Mouse (Mus musculus): ENCODE measurements around the gene Copz2. TPM values are rescaled to one million over a fixed set of nuclear protein-coding genes. Genes with fewer than 3 reads are reported as not detected.
"Not testable (repeated sequence)": the region's sequence is repeated elsewhere in the genome, so short reads cannot be mapped to it uniquely, and the experiment has no call there.

Gene Copz2
- 1 to 10 TPM; 4.5 to 5.0 TPM for total RNA-seq (2021)

DNA sequence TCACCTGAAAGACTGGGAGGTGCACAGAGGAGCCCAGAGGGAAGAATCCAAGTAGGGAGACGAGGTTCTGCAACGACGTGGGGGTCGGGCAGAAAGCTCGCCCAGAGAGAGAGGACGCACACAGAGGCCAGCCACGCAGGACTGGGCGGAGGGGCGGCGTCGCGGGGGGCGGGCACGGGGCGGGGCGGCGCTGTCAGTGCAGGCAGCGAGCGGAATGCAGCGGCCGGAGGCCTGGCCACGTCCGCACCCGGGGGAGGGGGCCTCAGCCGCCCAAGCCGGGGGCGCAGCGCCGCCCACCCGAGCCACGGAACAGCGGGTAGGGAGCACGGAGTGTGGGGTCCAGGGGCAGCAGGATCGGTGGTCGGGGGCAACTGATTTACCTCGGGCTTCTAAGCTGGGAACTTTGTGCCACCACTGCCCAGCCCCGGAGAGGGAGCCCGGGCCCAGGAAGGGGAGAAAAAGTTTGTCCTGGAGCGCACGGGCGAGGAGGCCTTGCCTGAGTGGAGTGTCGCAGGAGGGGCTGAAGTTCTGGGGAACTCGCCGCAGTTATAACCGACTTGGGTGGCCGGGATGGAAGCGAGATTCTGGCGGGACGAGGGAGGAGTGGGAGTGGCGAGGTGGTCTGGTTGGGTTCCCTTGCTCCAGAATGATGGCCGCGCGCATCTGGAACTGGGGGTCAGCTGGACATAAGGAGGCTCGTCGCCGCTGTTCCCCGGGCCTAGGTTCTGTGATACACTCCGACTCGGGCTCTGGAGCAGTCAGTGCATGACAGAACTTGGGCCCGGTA, at the start of gene Copz2:
TSS of gene Copz2 (plus strand) at position 190 of the 787 bp plus-strand sequence.
- no peak for DNase-seq (ENCODE audit: low spot score in 2 of 2)

DNA sequence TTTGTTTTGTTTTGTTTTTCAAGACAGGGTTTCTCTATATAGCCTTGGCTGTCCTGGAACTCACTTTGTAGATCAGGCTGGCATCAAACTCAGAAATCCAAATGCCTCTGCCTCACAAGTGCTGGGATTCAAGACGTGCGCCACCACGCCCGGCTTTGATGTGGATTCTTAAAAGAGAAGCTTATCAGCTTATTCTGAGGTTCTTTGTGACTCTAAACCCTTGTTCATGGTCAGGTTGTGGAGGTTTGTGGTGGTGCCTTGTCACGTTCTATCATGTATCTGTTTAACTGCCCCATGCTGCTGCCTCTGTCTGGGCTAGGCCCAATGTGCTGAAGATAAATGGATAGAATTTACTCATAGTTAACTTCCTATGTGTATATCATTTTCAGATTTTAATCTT, 44.1 kb upstream of the Copz2 start:
- no peak for DNase-seq (ENCODE audit: low spot score in 2 of 2)
- intact Hi-C loops (cut with DNase I), result no loop called here

More for the DNA sequence above, at the start of gene Copz2:
- intact Hi-C loops (cut with DNase I), result no loop called here

DNA sequence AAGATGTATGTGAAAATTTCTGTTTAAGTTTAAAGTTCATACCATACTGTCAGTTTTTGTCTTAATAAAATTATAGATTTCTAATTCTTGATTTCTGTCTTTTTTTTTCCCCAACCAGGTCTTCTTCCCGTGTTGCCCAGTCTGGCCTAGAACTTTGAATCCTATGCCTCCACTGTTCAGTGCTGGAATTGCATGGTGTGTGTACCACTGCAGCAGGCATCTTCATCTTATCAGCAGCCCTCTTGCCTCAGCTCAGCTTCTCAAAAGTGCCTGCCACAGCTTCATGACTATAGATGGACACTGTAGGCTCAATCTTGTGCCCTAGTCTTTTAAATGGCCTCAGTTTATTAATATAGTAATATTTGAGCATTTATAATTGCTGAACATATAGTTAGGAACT, 41.6 kb upstream of the Copz2 start:
- intact Hi-C loops (cut with DNase I), result no loop called here
- no peak for DNase-seq (ENCODE audit: low spot score in 2 of 2)

DNA sequence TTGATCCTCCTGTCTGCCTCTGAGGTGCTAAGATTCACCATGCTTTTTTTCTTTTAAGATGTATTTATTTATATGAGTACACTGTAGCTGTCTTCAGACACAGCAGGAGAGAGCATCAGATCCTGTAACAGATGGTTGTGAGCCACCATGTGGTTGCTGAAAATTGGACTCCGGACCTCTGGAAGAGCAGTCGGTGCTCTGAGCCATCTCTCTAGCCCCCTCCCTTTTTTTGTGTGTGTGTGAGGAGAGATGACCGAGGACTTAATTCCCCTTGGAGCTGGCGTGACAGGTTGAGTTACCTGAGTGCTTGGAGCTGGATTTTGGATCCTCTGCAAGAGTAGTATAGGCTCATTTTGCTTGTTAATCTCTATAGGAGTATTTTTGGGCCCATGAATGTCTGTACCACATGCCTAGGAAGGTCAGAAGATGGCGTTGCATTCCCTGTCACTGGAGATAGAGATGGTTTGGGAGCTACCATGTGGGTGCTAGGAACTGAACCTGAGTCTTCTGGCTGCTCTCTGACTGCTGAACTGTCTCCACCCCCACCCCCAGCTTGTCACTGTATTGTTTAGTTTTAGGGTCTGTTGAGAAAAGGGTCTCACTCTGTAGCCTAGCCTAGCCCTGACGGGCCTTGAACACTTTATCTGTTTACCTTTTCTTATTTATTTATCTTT, 40.0 kb upstream of the Copz2 start:
- DNase-seq (ENCODE audit: low spot score in 2 of 2), result no peak
- intact Hi-C loops (cut with DNase I), result no loop called here

DNA sequence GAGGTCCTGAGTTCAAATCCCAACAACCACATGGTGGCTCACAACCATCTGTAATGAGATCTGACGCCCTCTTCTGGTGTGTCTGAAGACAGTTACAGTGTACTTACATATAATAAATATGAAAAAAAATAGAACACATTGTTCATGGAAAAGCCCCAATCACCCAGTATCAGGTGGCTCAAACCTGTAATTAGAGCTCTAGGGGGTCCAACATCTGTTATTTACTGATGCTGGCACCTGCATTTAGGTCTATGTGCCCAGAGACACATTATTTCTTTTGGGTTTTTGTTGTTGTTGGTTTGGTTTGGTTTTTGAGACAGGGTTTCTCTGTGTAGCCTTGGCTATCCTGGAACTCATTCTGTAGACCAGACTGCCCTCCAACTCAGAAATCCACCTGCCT, 38.5 kb upstream of the Copz2 start:
- intact Hi-C loops (cut with DNase I); DNase-seq (ENCODE audit: low spot score in 2 of 2): not testable (repeated sequence)

DNA sequence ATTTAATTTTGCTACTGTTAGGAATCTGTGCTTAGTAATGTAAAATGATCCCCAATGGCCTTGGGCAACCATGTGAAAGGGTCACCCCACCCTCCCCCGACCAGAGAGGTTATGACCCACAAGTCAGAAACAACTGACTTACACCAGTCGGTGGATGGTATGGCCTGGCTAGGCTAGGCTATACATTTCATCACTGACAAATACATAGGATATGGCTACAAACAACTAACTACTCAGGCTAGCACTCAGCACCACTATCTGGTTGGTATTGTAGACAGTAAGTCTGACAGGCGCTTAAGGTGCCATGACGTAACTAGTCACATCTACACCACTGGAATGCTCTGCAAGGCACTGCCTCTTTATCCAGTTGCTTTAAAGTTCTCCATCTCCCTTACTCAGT, 36.2 kb upstream of the Copz2 start:
- intact Hi-C loops (cut with DNase I), result no loop called here
- DNase-seq (ENCODE audit: low spot score in 2 of 2), result no peak

DNA sequence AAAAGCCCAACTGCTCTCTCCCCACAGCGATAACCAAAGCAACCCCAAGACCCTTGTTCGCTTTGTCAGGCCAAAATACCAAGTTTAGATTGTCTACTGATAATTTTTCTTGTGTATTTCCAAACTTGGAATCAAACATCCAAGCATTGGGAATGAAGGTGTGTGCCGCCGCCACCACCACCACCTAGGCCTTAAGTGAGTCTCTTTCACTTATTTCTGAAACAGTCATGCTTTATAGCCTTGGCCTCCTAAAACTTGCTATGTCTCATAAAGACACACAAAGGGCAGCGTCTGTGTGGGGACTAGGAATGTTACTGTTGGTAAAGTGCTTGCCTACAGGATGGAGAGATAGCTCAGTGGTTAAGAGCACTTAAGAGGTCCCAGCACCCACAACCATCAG, 35.8 kb upstream of the Copz2 start:
- intact Hi-C loops (cut with DNase I), result no loop called here
- no peak for DNase-seq (ENCODE audit: low spot score in 2 of 2)

DNA sequence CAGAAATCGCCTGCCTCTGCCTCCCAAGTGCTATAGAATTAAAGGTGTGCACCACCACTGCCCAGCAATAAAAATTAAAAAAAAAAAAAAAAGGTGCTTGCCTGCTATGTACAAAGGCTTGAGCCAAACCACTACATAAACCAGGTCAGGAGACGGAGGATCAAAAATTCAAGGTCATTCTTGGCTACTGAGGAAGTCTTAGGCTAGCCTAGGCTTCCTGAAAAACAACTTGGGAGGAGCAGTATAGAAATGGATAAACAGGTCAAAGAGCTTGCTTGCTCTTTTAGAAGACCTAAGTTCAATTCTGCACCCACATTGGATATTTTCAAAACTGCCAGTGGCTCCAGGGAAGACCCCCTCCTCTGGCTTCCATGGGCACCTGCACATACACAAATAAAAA, 35.2 kb upstream of the Copz2 start:
- intact Hi-C loops (cut with DNase I), result no loop called here
- DNase-seq (ENCODE audit: low spot score in 2 of 2), result no peak

DNA sequence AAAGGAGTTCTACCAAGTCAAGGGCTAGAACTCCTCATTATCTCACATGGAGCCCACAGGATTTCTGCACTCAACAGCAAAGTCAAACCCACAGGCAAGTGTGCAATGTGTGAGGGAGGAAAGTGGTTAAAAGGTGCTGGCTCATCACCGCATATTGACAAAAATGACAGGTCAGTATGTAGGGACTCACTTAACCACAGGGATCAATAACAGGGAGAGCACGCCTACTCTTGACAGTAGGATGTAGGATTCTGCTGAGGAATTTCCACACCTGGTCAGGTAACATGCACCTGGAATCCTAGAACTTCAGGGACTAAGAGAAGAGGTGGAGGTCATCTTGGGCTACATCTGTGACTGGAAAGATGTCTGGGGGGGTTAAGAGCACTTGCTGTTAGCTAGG, 33.8 kb upstream of the Copz2 start:
- intact Hi-C loops (cut with DNase I), result no loop called here
- DNase-seq (ENCODE audit: low spot score in 2 of 2), result no peak

DNA sequence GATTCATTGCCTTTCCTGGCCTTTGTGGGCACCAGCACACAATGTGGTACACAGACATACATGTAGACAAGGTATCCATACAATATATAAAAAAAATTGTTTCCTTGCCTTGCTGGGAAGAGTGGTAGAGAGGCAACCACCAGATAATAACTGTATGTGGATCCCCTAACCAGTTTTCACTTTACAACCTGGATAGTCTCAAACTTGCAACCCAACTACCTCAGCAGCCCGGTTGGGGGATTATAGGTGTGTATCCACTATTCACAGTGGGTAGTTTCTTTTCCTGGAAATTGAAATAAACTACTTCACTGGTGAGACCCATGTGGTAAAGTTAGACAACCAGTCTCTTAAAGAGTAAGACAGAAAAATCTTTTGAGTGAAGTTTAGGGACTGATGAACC, 33.2 kb upstream of the Copz2 start:
- DNase-seq (ENCODE audit: low spot score in 2 of 2), result no peak
- intact Hi-C loops (cut with DNase I), result no loop called here

DNA sequence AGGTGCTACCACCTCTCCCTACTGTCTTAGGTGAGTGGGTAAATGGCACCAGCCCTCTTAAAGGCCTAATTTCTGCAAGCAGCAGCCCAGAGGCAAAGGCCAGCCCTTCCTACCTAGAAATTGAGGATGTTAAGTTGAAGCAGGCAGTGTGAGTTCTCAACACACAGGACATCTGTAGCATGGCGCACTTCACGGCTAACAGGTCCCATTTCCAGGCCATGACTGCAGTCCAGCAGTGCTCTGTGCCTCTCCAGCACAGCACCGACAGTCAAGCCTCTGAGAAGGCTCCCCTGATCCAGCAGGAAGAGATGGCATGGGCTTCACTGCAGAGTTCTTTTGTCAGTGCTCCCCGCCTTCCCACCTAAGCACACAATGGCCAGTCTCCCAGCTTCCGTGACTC, 32.7 kb upstream of the Copz2 start:
- intact Hi-C loops (cut with DNase I), result no loop called here
- no peak for DNase-seq (ENCODE audit: low spot score in 2 of 2)

DNA sequence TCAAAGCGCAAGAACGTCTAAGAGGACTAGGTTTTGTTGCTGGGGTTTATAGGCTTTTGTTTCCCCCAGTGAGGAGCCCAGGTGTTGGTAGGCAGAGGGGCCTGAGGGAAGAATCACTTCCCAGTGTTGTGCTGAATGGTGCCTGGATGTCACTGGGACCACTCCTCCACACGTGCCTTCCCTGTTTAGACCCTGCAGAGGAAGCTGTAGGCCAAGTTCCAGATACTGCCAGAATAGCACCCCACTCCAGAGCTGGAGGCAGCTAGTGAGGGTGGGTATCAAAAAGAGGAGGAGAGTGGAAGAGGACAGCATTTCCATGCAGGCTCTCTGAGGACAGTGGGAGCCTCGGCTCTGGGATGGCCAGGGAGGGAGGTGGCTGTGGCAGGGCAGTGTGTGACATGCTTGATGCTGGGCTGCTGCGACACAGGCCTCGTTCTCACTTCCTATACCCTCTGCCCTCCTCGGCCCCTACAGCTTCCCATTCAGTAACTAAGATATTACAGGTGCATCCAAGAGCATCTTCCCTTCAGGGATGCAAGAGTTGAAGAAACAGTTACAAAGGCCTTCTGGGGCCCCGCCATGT, 31.5 kb upstream of the Copz2 start:
- intact Hi-C loops (cut with DNase I), result no loop called here
- DNase-seq (ENCODE audit: low spot score in 2 of 2), result no peak

DNA sequence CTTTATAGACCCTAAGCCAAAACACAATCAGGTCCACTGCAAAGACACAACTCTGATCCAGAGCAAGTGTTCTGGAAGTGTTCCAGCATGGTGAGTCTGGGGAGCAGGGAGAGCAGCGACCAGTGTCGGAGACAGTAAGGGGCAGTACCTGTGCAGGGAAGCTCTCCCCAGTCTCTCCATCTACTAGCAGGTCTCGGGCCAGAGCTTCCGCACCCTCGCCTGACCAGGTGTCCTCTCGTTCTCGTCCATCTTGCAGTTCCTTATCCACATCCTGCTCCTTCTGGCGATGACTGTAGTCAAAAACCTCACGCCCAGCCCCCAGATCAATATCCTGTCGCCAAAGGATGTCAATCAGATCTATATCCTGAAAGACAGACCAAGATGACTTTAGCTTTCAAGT, 27.7 kb upstream of the Copz2 start:
- no peak for DNase-seq (ENCODE audit: low spot score in 2 of 2)
- intact Hi-C loops (cut with DNase I), result loop anchor here (5.0 kb wide), 2 partner anchors 35 to 45 kb away; partner anchors contain the start of gene Snx11

DNA sequence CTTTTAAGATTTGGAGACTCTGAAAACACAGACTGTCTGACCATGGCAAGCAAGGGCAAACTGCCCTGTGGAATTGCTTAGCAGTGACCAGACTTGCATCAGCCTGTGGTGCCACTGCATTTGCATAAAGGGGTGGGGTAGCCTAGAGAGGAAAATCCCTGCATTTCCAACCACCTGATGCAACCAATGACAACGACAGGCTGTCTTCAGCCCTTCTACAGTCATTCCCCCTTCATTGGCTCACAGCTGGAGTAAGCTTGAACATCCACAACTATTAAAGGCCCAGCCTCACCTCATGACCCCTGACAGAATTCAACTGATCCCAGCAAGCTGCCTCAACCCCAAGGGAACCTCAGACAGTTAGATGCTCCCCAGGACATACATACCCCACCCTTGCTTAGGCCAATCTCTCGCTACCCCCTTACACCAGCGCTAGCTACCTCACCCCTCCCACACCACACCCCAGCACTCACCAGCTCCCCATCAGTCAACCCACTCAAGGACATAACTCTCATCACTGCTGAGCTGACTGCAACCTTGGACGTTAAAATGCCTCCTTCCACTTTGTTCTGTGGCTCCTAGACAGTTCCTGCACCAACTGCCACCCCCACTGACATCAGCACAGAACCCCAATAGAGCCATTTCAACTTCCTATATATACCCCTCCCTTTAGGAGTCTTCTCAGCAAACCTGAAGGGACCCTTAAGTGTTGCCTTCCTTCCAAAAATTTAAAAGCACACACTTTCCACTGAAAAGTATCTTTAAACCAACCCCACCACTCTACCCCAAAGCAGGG, 26.8 kb upstream of the Copz2 start:
- intact Hi-C loops (cut with DNase I), result loop anchor here (5.0 kb wide), 2 partner anchors 34 to 46 kb away; partner anchors contain the start of gene Snx11
- DNase-seq (ENCODE audit: low spot score in 2 of 2), result no peak

DNA sequence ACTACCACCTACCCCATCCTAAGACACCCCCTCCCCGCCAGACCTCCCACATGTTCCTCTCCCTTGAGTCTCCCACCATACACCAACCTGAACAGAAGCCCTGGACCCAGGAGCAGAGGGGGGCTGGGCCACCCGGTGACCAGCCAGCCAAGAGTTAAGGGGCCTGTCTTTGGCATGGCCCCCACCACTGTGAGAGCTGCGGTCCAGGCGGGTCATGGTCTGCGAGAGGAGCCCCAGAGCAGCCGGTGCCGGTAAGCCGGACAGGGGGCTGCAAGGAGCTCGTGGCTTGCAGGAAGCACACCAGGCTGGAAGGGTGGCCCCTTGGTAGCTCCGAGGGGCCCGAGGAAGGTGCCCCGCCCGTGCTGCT, 26.2 kb upstream of the Copz2 start:
- DNase-seq (ENCODE audit: low spot score in 2 of 2), result no peak
- intact Hi-C loops (cut with DNase I), result loop anchor here (5.0 kb wide), 2 partner anchors 34 to 46 kb away; partner anchors contain the start of gene Snx11

DNA sequence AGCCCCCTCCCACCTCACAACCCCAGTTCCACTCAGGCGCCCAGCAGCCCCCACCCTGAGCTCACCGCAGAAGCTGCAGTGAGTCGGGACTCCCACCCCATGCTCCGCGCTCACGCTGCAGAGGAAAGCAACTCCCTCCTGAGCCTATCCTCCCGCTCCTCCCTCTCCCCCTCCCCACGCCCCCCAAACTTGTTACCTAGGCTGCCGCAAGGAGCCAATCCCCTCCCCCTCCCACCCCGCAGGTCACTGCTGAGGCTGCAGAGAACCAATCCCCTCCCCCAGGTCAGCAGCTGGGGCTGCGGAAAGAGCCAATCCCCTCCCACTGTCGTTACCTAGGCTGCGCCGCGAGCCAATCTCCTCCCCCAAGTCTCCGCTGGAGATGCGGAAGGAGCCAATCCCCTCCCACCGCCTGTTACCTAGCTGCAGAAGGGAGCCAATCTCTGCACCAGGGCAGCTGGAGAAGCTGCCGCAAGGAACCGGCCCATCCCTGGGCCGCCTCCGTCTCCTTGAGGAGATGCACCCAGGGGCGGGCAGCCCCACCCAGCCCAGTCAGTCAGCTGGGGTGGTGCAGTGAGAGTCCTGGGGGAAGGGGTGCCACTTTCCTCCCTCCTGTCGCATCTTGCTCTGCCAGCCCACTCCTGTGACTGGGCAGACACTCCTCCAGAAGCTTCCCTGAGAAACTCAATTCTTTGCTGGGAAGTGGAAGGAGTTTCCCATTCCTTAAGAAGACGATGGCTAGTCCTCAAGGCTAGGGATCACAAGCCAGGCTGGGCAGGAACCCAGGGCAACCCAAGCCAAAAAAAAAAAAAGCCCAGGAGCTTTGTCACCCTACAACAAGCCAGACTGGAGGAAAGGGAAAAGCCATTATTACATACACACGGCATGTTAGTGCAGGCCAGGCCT, 25.5 kb upstream of the Copz2 start:
- intact Hi-C loops (cut with DNase I), result loop anchor here (5.0 kb wide), 2 partner anchors 33 to 47 kb away; partner anchors contain the start of gene Snx11
- DNase-seq (ENCODE audit: low spot score in 2 of 2), result peak; percentile 90

DNA sequence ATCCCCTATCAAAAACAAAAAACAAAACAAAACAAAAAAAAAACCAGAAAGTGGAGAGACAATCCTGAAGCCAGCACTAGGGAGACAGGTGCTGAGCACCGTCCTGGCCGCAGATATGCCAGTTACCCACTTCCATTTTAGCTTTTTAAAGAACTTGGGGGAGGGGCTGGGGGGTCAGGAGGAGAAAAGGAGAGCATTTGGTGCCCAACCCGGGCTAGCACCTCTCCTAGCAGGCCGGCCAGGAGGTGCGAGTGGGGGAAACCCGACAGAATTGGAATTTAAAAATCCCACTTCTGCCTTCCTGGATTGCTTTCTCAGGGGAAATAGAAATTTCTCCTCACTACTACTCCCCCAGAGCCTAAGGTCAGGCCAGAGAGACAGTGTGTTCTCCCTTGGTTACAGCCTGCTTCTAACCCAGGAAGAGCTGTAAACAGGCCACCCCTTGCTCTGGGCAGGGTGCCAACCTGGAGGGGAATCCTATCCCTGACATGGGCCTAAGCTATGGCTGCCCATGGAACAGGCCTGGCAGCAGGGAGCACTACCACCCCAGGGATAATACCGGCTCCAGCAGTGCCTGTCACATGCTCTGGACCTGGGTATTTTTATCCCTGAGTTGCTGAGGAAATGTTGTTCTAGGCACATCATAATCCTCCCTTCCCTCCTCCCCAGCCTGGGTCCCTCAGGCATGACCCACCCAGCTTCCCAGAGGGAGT, 24.7 kb upstream of the Copz2 start:
- intact Hi-C loops (cut with DNase I), result loop anchor here (5.0 kb wide), 2 partner anchors 32 to 48 kb away; partner anchors contain the start of gene Snx11
- DNase-seq (ENCODE audit: low spot score in 2 of 2), result peak in 1 of 2 experiments; percentile 60

DNA sequence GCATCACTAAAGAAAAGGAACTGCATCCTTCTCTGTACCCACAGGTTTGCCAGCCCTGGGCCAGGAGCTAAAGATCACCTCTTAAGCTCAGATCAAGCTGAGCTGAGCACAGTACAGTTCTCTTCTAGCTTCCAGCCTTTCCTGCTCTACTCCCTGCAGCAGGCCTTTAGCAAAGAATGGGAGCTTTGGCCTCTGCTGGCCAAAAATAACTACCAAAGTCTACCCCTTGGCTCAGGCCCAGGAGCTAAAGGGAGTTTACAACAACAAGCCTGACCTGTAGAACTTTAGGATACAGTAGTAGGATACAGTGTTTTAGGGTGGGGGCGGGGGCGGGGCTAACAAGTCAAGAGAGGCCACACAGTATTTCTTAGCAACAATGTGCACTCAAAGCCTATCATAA, 23.2 kb upstream of the Copz2 start:
- intact Hi-C loops (cut with DNase I), result no loop called here
- DNase-seq (ENCODE audit: low spot score in 2 of 2), result no peak
